Mouse (Mus musculus) midbrain, postnatal 0 days (tissue): Measurements from ENCODE around the gene Klhdc8b. TPM values are rescaled to one million over a fixed set of nuclear protein-coding genes. Genes with fewer than 3 reads are reported as not detected.
A peak's percentile ranks its signal among the peaks of the same experiment; 100 is the strongest.

Experiments used
- ATAC-seq: fragments of 200-750 bp; cut with Nextera tagmentation; 2 replicates; pipeline ENCODE4 v1.8.0; 2017; ENCODE audit warnings: moderate number of reproducible peaks, mild to moderate bottlenecking, moderate TSS enrichment, moderate library complexity; ENCODE audit not compliant: low FRiP score
- DNase-seq: peaks from one replicate; pipeline ENCODE4 v3.0.0-alpha.2; 2015; ENCODE audit warnings: low spot score
- H3K27ac ChIP-seq: fragments of 300-500 bp; sonication (generic); 2 replicates; pipeline ENCODE4 v1.5.1; 2014; ENCODE audit warnings: low read depth, mild to moderate bottlenecking, low read length, mixed read lengths
- H3K27me3 ChIP-seq: fragments of 300-500 bp; sonication (generic); 2 replicates; pipeline ENCODE4 v1.6.1; 2014; ENCODE audit warnings: low read length, control low read depth, mixed read lengths; ENCODE audit not compliant: insufficient read depth
- H3K36me3 ChIP-seq: fragments of 300-500 bp; sonication (generic); 2 replicates; pipeline ENCODE4 v1.6.1; 2014; ENCODE audit warnings: low read length, control low read depth, mixed read lengths; ENCODE audit not compliant: insufficient read depth
- H3K4me1 ChIP-seq: fragments of 300-500 bp; sonication (generic); 2 replicates; pipeline ENCODE4 v1.6.1; 2014; ENCODE audit warnings: mild to moderate bottlenecking, control low read depth, antibody characterized with exemption, low read length, mixed read lengths; ENCODE audit not compliant: insufficient read depth
- H3K4me2 ChIP-seq: fragments of 300-500 bp; sonication (generic); 2 replicates; pipeline ENCODE4 v1.6.1; 2014; ENCODE audit warnings: low read depth, mild to moderate bottlenecking, low read length, mixed read lengths; ENCODE audit not compliant: poor library complexity, severe bottlenecking
- H3K4me3 ChIP-seq: fragments of 300-500 bp; sonication (generic); 2 replicates; pipeline ENCODE4 v1.5.1; 2014; ENCODE audit warnings: low read depth, mild to moderate bottlenecking, low read length, moderate library complexity
- H3K9ac ChIP-seq: fragments of 300-500 bp; sonication (generic); replicated peaks from 2 replicates; pipeline ENCODE4 v1.6.1; 2014; ENCODE audit warnings: mild to moderate bottlenecking, low read length, moderate library complexity, mixed read lengths; ENCODE audit not compliant: poor library complexity, severe bottlenecking
- H3K9me3 ChIP-seq: fragments of 300-500 bp; sonication (generic); 2 replicates; pipeline ENCODE4 v1.6.1; 2016; ENCODE audit warnings: low read length, control low read depth
- CTCF ChIP-seq: IDR thresholded peaks from 2 replicates; pipeline ENCODE4 v1.5.1; 2016; ENCODE audit warnings: antibody characterized with exemption, mild to moderate bottlenecking
- WGBS: fragments of 180-500 bp; shearing (Covaris S2); extraction: QIAGEN DNeasy Blood & Tissue Kit; methylation state at CpG from one replicate; pipeline ENCODE4 v1.1.7; 2014; 5-methylcytosine and 5-hydroxymethylcytosine counted together
- polyA plus RNA-seq: library from polyadenylated mRNA; unstranded; fragments of >200 nt; fragmentation: Nextera tagmentation; extraction: Ambion mirVana; gene quantifications from 2 replicates; pipeline ENCODE4 v1.2.1, GENCODE M21; 2015
- total RNA-seq: library from RNA; depleted of rRNA; stranded (reverse); fragments of >200 nt; gene quantifications from 2 replicates; pipeline ENCODE4 v1.2.3, GENCODE M21; 2014

Gene Klhdc8b
- total and polyA plus RNA-seq, 2 experiments from 2014 or later: 56.1 to 86.3 TPM

DNA sequence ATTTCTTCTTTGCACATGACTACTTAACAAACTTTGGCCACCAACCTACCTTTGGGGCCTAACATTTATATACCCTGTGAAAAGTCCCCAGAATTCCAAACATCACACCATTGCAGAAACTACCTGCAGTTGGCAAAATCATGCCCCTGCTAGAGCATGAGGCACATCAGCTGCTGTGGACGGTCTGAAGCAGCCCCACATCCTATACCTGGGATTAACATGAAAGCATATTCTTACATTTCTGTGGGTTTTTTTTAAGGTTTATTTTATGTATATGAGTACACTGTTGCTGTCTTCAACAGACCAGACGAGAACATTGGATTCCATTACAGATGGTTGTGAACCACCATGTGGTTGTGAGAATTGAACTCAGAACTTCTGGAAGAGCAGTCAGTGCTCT is 4.8 kb upstream of the Klhdc8b start:
- no peak overlapping the region for H3K9ac ChIP-seq
- no peak overlapping the region for H3K27ac ChIP-seq
- H3K4me3 ChIP-seq: no peak overlapping the region
- no peaks in the 10 kb centered on the region for H3K27me3 ChIP-seq
- no peak overlapping the region for H3K4me2 ChIP-seq
- ATAC-seq: no peak
- WGBS: 94% methylated on average over 2 of the region's 2 CpGs
- H3K4me1 ChIP-seq: peaks cover 5% of the 10 kb centered on the region; the same call in 1 of the 2 replicates
- H3K36me3 ChIP-seq: peaks cover 22% of the 10 kb centered on the region
- no peak for TF ChIP-seq CTCF
- no peaks in the 10 kb centered on the region for H3K9me3 ChIP-seq
- no peak for DNase-seq

DNA sequence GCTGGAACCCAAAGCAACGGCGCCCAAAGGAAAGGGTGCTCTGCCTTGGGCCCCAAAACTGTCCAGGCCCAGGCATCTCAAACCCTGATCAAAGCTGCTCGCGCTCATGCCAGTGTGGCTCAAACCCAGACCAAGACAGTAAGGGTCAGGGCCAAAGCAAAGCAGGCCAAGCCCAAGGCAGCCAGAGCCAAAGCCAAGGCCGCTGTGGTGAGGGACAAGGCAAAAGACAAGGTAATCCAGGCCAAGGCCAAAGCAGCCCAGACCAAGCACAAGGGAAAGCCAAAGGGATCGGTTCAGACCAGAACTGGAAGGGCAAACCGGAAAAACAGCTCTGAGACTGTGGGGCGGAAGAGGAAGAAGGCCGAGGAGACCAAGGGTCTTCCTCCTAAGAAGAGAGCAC is 2.3 kb upstream of the Klhdc8b start:
- Histone ChIP-seq H3K4me1 (peaks cover 6% of the 10 kb centered on the region; the same call in 1 of the 2 replicates), H3K27me3 (no peaks in the 10 kb centered on the region), H3K9ac (no peak overlapping the region), H3K9me3 (no peaks in the 10 kb centered on the region), H3K4me3 (no peak overlapping the region), H3K4me2 (no peak overlapping the region), H3K27ac (no peak overlapping the region), H3K36me3 (peaks cover 22% of the 10 kb centered on the region)
- 96% methylated on average over 9 of the region's 9 CpGs for WGBS
- DNase-seq (no peak), ATAC-seq (no peak)
- no peak for TF ChIP-seq CTCF

DNA sequence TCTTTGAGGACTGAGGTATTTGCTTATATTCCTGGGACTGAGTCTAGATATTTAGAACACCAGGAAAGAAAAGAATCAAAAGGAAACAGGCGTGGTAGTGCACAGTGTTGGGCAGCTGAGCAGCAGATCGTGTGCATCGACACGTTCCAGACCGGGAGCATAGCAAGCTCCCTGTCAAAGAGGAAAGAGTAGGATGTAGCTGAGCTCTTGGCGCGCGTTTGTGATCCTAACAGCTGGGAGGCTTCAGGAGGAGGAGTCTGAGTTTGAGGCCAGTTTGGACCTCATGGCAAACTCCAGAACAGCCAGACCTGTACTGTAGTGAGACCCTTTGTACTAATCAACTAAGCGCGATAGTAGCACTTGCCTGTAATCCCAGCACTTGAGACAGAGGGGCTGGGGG is 811 bp upstream of the Klhdc8b start:
- Histone ChIP-seq H3K9ac (no peak overlapping the region), H3K4me3 (no peak overlapping the region), H3K4me2 (no peak overlapping the region; the same call in 1 of the 2 replicates), H3K36me3 (peaks cover 19% of the 10 kb centered on the region), H3K4me1 (peaks cover 6% of the 10 kb centered on the region; the same call in 1 of the 2 replicates), H3K27ac (no peak overlapping the region), H3K27me3 (no peaks in the 10 kb centered on the region), H3K9me3 (no peaks in the 10 kb centered on the region)
- ATAC-seq (no peak), DNase-seq (no peak)
- TF ChIP-seq CTCF: no peak
- WGBS: 85% methylated on average over 10 of the region's 10 CpGs

DNA sequence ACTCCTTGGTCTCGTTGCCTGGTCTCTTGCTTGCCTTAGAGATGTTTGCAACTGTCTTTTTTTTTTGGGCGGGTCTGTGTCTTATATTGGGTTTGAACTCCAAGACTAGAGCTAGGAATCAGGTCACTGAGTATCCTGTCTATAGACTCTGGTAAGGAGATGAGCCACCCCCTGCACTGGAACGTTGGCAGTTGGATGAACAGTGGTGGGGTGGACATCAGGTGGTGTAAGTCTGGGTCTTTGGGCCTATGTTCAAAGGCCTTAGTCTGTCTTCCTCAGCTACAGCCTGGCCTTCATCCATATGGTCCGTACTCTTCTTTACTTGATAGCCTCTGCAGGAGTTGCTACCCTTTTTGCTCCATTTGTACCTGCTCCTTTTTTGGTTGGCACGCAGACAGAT is 294 bp upstream of the Klhdc8b start:
- Histone ChIP-seq H3K36me3 (peaks cover 19% of the 10 kb centered on the region), H3K9ac (0 out of 2 replicates have a peak overlapping the region, but pooled peaks have one; percentile 84), H3K9me3 (no peaks in the 10 kb centered on the region), H3K4me3 (peak overlapping the region; percentile 85; the same call in 1 of the 2 replicates), H3K27ac (no peak overlapping the region), H3K4me1 (peaks cover 6% of the 10 kb centered on the region; the same call in 1 of the 2 replicates), H3K4me2 (peak overlapping the region; percentile 75), H3K27me3 (no peaks in the 10 kb centered on the region)
- 84% methylated on average over 5 of the region's 5 CpGs for WGBS
- no peak for DNase-seq
- TF ChIP-seq CTCF: no peak
- ATAC-seq: no peak

DNA sequence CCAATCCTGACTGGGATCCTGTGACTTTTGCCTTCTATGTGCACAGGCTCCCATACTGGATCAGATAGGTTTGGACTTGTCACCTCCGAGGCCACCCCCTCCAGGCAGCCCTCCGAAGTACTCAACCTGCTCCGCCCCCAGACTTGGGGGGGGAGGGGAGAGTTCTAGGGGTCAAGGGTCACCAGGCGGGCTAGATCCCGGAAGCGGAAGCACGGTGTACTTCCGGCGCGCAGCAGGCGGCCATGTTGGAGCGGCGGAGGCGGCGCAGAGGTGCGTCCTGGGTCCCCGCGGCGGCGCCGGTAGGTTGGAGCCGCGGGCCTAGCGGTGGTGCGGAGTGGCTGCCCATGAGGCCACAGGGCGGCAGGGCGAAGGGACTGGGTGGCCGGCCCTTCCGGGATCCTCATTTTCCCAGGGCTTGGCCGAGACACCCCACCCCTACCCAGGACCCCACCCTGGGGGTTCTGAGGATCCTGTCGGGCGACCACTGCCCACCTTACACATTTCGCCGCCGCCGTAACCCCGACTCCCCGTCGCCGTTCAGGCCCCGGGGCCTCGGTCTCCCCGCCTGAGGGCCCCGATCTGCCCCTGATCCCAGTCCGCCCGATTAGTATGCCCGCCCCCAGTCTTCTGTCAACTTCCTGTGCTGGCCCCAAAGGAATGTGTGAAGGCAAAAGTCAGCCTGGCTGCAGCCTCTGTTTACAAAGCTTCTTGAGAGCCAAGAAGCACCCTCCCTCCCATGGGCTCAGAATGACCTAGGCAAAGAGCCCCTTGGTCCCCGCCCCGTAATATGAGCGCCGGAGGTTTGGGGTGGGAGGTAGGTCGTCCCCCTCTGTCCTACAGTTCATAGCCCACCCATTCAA is 832 bp downstream of the Klhdc8b start, which contains the start of gene Ccdc71:
Gene Ccdc71, plus strand, starts transcription at position 209 of the 860 bp plus-strand sequence.
- H3K9me3 ChIP-seq: no peaks in the 10 kb centered on the region
- ATAC-seq (peak; percentile 85), DNase-seq (peak; percentile 90)
- peak within 1 kb of the TSS; percentile 85 for H3K4me3 ChIP-seq
- peak within 1 kb of the TSS; percentile 75 for H3K4me2 ChIP-seq
- H3K27ac ChIP-seq: peak within 1 kb of the TSS; percentile 80
- WGBS: under 1% methylated on average over 51 of the region's 52 CpGs
- peaks cover 17% of the 10 kb centered on the region for H3K36me3 ChIP-seq
- H3K27me3 ChIP-seq: no peaks in the 10 kb centered on the region
- peaks cover 6% of the 10 kb centered on the region; the same call in 1 of the 2 replicates for H3K4me1 ChIP-seq
- TF ChIP-seq CTCF: peak; percentile 6; the same call in 1 of the 2 replicates
- peak within 1 kb of the TSS; percentile 84 for H3K9ac ChIP-seq

DNA sequence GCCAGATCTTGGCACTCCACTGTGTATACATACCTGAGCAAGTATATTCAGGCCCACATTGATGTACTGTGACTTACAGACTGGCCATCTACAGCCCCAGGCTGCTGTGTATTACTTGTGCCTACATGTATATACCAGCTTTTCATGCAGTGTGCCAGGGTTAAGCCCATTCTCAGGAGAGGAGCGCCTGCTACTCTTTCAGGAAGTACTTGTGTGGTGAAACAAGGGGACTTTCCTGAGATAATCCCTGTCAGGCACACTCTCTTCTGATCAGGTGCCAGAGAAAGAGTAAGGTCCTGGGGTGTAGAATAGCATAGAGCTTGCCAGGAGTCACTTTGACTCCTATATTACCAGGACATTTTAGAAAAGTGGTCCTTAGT is 1.5 kb downstream of the Klhdc8b start:
- no peak for ATAC-seq
- no peak for TF ChIP-seq CTCF

More for the DNA sequence above, 1.5 kb downstream of the Klhdc8b start:
- Histone ChIP-seq H3K9ac (no peak overlapping the region), H3K9me3 (no peaks in the 10 kb centered on the region), H3K4me3 (peak overlapping the region; percentile 85), H3K4me2 (peak overlapping the region; percentile 75), H3K4me1 (peaks cover 6% of the 10 kb centered on the region; the same call in 1 of the 2 replicates), H3K36me3 (peaks cover 12% of the 10 kb centered on the region), H3K27me3 (no peaks in the 10 kb centered on the region), H3K27ac (peak overlapping the region; percentile 80; the same call in 1 of the 2 replicates)
- no peak for DNase-seq
- 83% methylated on average over 1 of the region's 1 CpGs for WGBS
